Mouse (Mus musculus) kidney, embryonic 14.5 days (tissue): ENCODE results near the gene Cnnm2. TPM values are rescaled to one million over a fixed set of nuclear protein-coding genes. Genes with fewer than 3 reads are reported as not detected.

ENCODE experiments used
- ATAC-seq: fragments of 200-750 bp; cut with Nextera tagmentation; 2 replicates; pipeline ENCODE4 v1.8.0; 2017; ENCODE audit warnings: moderate number of reproducible peaks, mild to moderate bottlenecking, moderate TSS enrichment, moderate library complexity; ENCODE audit not compliant: low FRiP score, low TSS enrichment
- H3K27ac ChIP-seq: fragments of 300-500 bp; sonication (generic); 2 replicates; pipeline ENCODE4 v1.5.1; 2014; ENCODE audit warnings: low read depth, mild to moderate bottlenecking, low read length, moderate library complexity, mixed read lengths
- H3K27me3 ChIP-seq: fragments of 300-500 bp; sonication (generic); 2 replicates; pipeline ENCODE4 v1.6.1; 2014; ENCODE audit warnings: mild to moderate bottlenecking, low read length; ENCODE audit not compliant: control insufficient read depth, insufficient read depth
- H3K36me3 ChIP-seq: fragments of 300-500 bp; sonication (generic); 2 replicates; pipeline ENCODE4 v1.6.1; 2014; ENCODE audit warnings: low read length, mixed read lengths; ENCODE audit not compliant: control insufficient read depth, insufficient read depth
- H3K4me1 ChIP-seq: fragments of 300-500 bp; sonication (generic); 2 replicates; pipeline ENCODE4 v1.6.1; 2014; ENCODE audit warnings: low read length, mixed read lengths; ENCODE audit not compliant: control insufficient read depth, insufficient read depth
- H3K4me2 ChIP-seq: fragments of 300-500 bp; sonication (generic); replicated peaks from 2 replicates; pipeline ENCODE4 v1.6.1; 2014; ENCODE audit warnings: low read depth, mild to moderate bottlenecking, low read length
- H3K4me3 ChIP-seq: fragments of 300-500 bp; sonication (generic); 2 replicates; pipeline ENCODE4 v1.5.1; 2014; ENCODE audit warnings: mild to moderate bottlenecking, low read length
- H3K9ac ChIP-seq: fragments of 300-500 bp; sonication (generic); 2 replicates; pipeline ENCODE4 v1.6.1; 2014; ENCODE audit warnings: low read depth, mild to moderate bottlenecking, low read length, moderate library complexity
- H3K9me3 ChIP-seq: fragments of 300-500 bp; sonication (generic); 2 replicates; pipeline ENCODE4 v1.6.1; 2016; ENCODE audit warnings: low read length; ENCODE audit not compliant: control insufficient read depth
- WGBS: fragments of 180-500 bp; shearing (Covaris S2); extraction: QIAGEN DNeasy Blood & Tissue Kit; methylation state at CpG from one replicate; pipeline ENCODE4 v1.1.7; 2014; 5-methylcytosine and 5-hydroxymethylcytosine counted together
- polyA plus RNA-seq: library from polyadenylated mRNA; unstranded; fragments of >200 nt; fragmentation: Nextera tagmentation; extraction: Ambion mirVana; gene quantifications from 2 replicates; pipeline ENCODE4 v1.2.1, GENCODE M21; 2014

Gene Cnnm2
- polyA plus RNA-seq, 1 experiment from 2014 or later, result 6.8 TPM

DNA sequence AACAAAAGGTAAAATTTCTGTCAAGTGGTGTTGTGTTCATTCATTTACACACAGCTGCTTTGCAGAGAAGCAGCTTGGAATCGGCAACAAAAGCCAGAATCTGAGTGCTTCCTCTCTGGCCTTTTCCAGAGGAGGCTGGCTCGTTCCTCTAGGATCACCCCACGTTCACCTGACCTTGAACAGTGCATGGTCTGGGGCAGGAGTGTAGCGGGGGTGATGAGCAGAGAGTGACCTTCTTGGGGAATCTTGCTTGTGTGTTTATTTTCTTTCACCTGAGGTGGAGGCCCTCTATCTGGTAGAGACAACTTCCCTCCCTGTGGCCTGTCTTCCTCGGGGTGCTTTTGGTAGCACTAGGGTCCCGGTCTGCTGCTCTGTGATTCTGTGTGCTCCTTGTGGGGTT is 94.8 kb downstream of the Cnnm2 start:
- H3K27me3 ChIP-seq, result no peaks in the 10 kb centered on the region
- 41% methylated on average over 6 of the region's 6 CpGs for WGBS
- H3K9me3 ChIP-seq, result no peaks in the 10 kb centered on the region
- H3K27ac ChIP-seq, result no peak overlapping the region
- no peak overlapping the region for H3K4me2 ChIP-seq
- no peaks in the 10 kb centered on the region for H3K36me3 ChIP-seq
- no peak for ATAC-seq
- H3K4me1 ChIP-seq, result peaks cover 12% of the 10 kb centered on the region; the same call in 1 of the 2 replicates
- H3K4me3 ChIP-seq, result no peak overlapping the region
- no peak overlapping the region for H3K9ac ChIP-seq

DNA sequence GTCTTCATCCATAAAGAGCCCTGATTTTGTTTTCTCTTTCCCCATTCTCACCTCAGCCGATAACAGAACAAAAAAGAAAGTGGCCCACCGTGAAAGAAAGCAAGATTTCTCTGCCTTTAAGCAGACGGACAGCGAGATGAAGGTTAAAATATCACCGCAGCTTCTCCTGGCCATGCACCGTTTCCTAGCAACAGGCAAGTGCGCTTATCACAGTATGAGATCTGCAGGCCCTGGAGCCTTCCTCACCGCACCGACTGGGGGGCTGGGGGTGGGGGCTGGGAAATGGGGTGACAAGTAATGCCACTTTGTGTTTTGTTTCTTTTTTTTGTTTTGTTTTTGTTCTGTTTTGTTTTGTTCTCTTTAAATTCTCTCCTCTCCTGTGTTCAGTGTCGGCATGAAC is 95.4 kb downstream of the Cnnm2 start:
- WGBS, result 38% methylated on average over 10 of the region's 10 CpGs
- H3K4me3 ChIP-seq, result no peak overlapping the region
- no peaks in the 10 kb centered on the region for H3K9me3 ChIP-seq
- H3K4me1 ChIP-seq, result peaks cover 12% of the 10 kb centered on the region; the same call in 1 of the 2 replicates
- peak overlapping the region; percentile 4 for H3K4me2 ChIP-seq
- no peaks in the 10 kb centered on the region for H3K27me3 ChIP-seq
- H3K9ac ChIP-seq, result no peak overlapping the region
- no peak for ATAC-seq
- H3K36me3 ChIP-seq, result no peaks in the 10 kb centered on the region
- no peak overlapping the region; the same call in 1 of the 2 replicates for H3K27ac ChIP-seq

DNA sequence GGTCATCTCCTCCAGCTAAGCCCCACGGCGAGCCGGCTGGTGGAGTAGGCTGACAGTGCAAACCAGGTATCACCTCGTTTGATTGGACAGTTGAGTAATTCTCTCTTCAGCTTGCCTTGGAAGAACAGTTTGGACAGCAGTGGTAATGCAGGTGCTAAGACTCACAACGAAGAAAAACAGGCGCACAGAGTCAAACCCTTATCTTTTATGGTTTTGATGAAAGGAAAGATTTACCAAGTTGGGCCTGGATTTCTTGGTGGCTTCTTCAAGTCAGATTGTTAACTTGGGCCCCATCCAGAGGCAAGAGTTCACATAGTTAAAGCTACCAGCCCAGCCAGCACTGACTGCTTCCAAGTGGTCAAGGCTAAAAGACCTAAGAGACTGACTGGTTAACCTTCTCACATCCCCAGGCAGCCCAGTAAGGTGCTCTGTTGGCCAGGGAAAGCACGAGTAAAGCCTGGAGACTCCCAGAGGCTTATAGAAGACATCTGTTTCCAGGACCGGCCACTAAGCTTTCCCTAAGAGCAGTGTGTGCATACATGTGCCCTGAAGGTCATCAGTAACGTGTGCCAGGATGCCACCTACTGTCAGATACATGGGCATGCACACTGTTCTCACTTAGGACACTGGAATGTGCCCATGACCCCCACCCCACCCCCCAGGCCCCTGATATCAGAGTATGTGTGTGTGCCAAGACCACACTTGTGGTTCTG is 96.0 kb downstream of the Cnnm2 start:
- H3K4me2 ChIP-seq, result no peak overlapping the region
- H3K4me1 ChIP-seq, result peaks cover 12% of the 10 kb centered on the region; the same call in 1 of the 2 replicates
- H3K27me3 ChIP-seq, result no peaks in the 10 kb centered on the region
- H3K36me3 ChIP-seq, result no peaks in the 10 kb centered on the region
- H3K9ac ChIP-seq, result no peak overlapping the region
- peak; percentile 43; the same call in 1 of the 2 replicates for ATAC-seq
- no peak overlapping the region for H3K4me3 ChIP-seq
- no peaks in the 10 kb centered on the region for H3K9me3 ChIP-seq
- WGBS, result 50% methylated on average over 9 of the region's 9 CpGs
- no peak overlapping the region for H3K27ac ChIP-seq

DNA sequence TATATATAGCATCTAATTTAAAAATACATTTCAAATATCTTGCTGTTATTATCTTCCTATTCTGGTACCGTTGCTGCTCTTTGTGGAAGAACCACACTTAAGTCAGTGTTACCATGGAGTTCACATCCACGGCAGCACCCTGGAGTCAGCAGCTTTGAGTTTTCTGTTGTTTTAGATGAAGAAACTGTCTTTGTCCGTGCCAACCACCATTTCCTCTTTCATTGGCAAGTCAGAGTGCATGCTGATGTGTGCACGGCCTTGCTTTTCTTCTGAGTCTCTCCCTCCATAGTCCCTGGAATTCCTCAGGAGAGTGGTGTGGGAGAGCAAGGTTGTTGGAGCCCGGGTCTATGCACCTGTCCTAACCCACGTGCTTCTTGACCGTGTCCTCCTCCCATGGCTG is 96.8 kb downstream of the Cnnm2 start:
- Histone ChIP-seq H3K27me3 (no peaks in the 10 kb centered on the region), H3K4me2 (no peak overlapping the region), H3K4me3 (no peak overlapping the region), H3K9me3 (no peaks in the 10 kb centered on the region), H3K4me1 (peaks cover 12% of the 10 kb centered on the region; the same call in 1 of the 2 replicates), H3K27ac (no peak overlapping the region), H3K36me3 (no peaks in the 10 kb centered on the region), H3K9ac (no peak overlapping the region)
- no peak for ATAC-seq
- 83% methylated on average over 7 of the region's 7 CpGs for WGBS

DNA sequence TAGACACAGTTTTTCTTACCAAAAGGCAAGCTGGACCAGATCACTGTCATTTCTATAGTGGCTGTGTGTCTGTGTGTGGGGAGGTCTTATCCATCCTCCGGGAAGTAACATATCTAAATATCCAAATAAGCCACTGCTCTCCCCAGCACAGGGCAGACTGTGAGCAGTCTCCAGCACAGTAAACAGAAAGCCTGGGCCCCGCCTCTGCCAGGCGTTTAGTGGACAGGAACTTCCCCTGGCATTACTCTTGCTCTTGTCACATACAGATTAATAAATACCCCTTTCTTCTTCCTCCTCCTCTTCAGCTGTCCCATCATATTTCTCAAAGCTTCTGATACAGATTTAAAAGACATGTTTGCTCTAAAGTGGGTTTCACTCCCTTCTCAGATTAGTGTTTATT is 101.2 kb downstream of the Cnnm2 start:
- Histone ChIP-seq H3K4me1 (peaks cover 14% of the 10 kb centered on the region; the same call in 1 of the 2 replicates), H3K36me3 (no peaks in the 10 kb centered on the region), H3K9me3 (no peaks in the 10 kb centered on the region), H3K9ac (no peak overlapping the region), H3K27ac (no peak overlapping the region), H3K4me2 (no peak overlapping the region), H3K4me3 (no peak overlapping the region), H3K27me3 (no peaks in the 10 kb centered on the region)
- ATAC-seq, result no peak
- WGBS, result 48% methylated on average over 3 of the region's 3 CpGs

DNA sequence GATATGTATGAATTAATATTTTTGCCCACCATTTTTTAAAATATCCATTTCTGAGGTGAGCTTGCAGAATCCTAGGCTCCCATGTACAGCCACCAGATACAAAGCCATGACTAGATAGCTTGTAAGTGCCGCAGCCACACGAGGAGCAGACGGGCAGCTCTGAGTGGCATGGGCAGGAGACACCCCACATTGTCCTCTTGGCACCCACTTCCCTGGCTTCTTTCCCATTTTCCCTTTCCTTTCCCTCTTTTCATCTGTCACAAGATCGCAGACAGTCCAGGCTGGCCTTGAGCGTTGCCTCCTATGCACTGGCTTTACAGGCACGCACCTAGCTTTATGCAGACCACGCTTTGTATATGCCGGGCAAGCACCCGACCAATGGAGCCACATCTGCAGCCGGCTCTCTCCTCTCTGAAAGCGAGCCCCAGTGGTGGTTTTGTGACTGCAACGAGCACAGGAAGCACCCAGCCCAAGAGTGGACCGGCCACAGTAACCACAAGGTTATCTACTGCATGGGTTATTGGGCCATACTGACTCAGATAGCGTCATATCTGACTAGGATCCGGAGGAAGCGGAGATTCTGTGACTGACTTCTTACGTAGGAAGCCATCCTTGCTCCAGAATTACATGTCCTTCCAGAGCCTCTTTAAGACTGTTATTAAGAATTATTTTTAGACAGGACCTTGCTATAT is 102.0 kb downstream of the Cnnm2 start:
- Histone ChIP-seq H3K9ac (no peak overlapping the region), H3K4me2 (no peak overlapping the region), H3K27me3 (no peaks in the 10 kb centered on the region), H3K36me3 (no peaks in the 10 kb centered on the region), H3K4me1 (peaks cover 14% of the 10 kb centered on the region; the same call in 1 of the 2 replicates), H3K4me3 (no peak overlapping the region), H3K27ac (no peak overlapping the region), H3K9me3 (no peaks in the 10 kb centered on the region)
- 89% methylated on average over 17 of the region's 17 CpGs for WGBS
- no peak for ATAC-seq

DNA sequence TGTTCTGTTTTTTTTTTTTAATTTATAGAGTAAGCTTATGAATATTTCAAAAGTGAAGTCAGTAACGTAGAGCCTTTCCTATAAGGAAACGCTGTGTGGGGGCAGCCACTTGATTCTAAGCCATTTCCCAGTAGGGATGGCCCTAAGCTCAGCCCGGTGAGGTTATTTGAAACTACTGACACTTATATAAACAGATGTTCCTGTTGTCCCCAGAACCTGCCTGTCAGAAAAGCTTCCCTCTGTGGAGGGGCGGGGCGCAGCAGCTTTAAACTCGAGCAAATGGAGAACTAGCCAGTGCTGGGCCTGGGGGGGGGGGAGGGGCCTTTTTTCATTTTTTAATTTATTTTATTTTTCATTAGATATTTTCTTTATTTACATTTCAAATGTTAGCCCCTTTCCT is 102.7 kb downstream of the Cnnm2 start:
- WGBS, result 37% methylated on average over 6 of the region's 6 CpGs
- H3K4me2 ChIP-seq, result no peak overlapping the region
- peaks cover 14% of the 10 kb centered on the region; the same call in 1 of the 2 replicates for H3K4me1 ChIP-seq

DNA sequence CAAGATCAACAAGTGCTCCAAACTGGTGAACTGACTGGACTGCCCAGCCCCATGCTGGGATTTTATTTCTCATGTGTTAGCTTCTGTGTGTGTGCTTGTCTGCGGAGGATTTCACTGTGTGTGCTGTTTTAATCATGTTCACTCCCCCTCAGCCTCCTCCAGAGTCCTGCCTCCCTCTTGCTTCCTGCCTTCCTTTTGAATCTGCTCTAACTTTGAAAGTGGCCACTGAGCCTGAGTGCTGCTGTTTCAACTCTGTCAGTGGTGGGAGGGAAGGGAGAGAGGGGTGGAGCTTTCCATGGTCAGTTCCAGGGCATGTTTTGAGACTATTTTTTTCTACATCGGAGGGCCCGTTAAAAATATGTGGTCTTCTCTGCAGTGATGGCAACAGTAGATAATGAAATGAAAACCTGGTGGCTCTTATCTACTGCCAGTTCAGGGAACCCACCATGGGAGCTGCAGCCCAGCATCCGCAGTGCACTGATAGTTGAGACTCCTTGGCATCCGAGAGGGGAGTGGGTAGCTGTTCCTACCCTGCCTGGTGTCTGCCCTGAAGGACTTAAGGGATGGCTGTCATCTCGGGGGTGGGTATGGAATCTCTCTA is 103.4 kb downstream of the Cnnm2 start:
- H3K4me3 ChIP-seq, result no peak overlapping the region
- H3K4me2 ChIP-seq, result no peak overlapping the region
- H3K27me3 ChIP-seq, result no peaks in the 10 kb centered on the region
- no peak overlapping the region for H3K9ac ChIP-seq
- no peaks in the 10 kb centered on the region for H3K36me3 ChIP-seq
- H3K9me3 ChIP-seq, result no peaks in the 10 kb centered on the region
- H3K4me1 ChIP-seq, result peaks cover 14% of the 10 kb centered on the region; the same call in 1 of the 2 replicates
- no peak for ATAC-seq
- WGBS, result 31% methylated on average over 6 of the region's 6 CpGs
- no peak overlapping the region for H3K27ac ChIP-seq

More for the DNA sequence above, 102.7 kb downstream of the Cnnm2 start:
- no peaks in the 10 kb centered on the region for H3K9me3 ChIP-seq
- H3K36me3 ChIP-seq, result no peaks in the 10 kb centered on the region
- no peak overlapping the region for H3K4me3 ChIP-seq
- no peak for ATAC-seq
- no peak overlapping the region for H3K27ac ChIP-seq
- H3K27me3 ChIP-seq, result no peaks in the 10 kb centered on the region
- H3K9ac ChIP-seq, result no peak overlapping the region

DNA sequence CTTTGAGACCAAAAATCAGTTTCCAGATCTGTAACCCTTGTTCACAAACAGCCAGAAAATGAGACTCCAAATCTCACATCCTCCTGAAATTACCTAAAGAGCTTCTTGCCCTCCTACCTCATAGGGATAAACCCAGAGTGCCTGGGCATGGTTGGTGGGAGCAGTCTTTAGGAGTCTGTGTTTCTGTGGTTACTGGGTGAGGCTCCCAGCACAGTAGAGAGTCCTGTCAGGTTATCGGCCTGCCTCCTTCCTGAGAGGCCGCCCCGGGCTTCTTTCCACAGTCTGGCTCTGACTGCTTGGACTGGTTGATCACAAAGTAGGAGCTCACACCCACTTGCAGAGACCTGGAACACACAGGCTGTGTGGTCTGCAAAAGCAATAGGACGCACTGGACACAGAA is 104.0 kb downstream of the Cnnm2 start:
- no peak overlapping the region for H3K4me3 ChIP-seq
- WGBS, result 68% methylated on average over 4 of the region's 4 CpGs
- H3K9me3 ChIP-seq, result no peaks in the 10 kb centered on the region
- no peak overlapping the region for H3K9ac ChIP-seq
- H3K27ac ChIP-seq, result no peak overlapping the region
- no peaks in the 10 kb centered on the region for H3K27me3 ChIP-seq
- no peak overlapping the region for H3K4me2 ChIP-seq
- no peaks in the 10 kb centered on the region for H3K36me3 ChIP-seq
- no peak for ATAC-seq
- peaks cover 14% of the 10 kb centered on the region; the same call in 1 of the 2 replicates for H3K4me1 ChIP-seq
